Mouse (Mus musculus) neural tube, embryonic 15.5 days (tissue): Measurements from ENCODE around the gene Ankrd37. TPM values are rescaled to one million over a fixed set of nuclear protein-coding genes. Genes with fewer than 3 reads are reported as not detected.

Source experiments
- ATAC-seq: fragments of 200-750 bp; cut with Nextera tagmentation; 2 replicates; pipeline ENCODE4 v1.8.0; 2017; ENCODE audit warnings: mild to moderate bottlenecking, moderate TSS enrichment, moderate library complexity; ENCODE audit not compliant: low FRiP score
- H3K27ac ChIP-seq: fragments of 300-500 bp; sonication (generic); replicated peaks from 2 replicates; pipeline ENCODE4 v1.5.1; 2015; ENCODE audit warnings: mild to moderate bottlenecking, inconsistent platforms
- H3K27me3 ChIP-seq: fragments of 300-500 bp; sonication (generic); replicated peaks from 2 replicates; pipeline ENCODE4 v1.6.1; 2015; ENCODE audit warnings: inconsistent platforms
- H3K36me3 ChIP-seq: fragments of 300-500 bp; sonication (generic); 2 replicates; pipeline ENCODE4 v1.6.1; 2015; ENCODE audit warnings: inconsistent platforms
- H3K4me1 ChIP-seq: fragments of 300-500 bp; sonication (generic); 2 replicates; pipeline ENCODE4 v1.6.1; 2015; ENCODE audit warnings: inconsistent platforms
- H3K4me2 ChIP-seq: fragments of 300-500 bp; sonication (generic); 2 replicates; pipeline ENCODE4 v1.6.1; 2015; ENCODE audit warnings: inconsistent platforms, mild to moderate bottlenecking, moderate library complexity
- H3K4me3 ChIP-seq: fragments of 300-500 bp; sonication (generic); replicated peaks from 2 replicates; pipeline ENCODE4 v1.5.1; 2015; ENCODE audit warnings: mild to moderate bottlenecking, inconsistent platforms
- H3K9ac ChIP-seq: fragments of 300-500 bp; sonication (generic); replicated peaks from 2 replicates; pipeline ENCODE4 v1.6.1; 2015; ENCODE audit warnings: mild to moderate bottlenecking, inconsistent platforms
- H3K9me3 ChIP-seq: fragments of 300-500 bp; sonication (generic); replicated peaks from 2 replicates; pipeline ENCODE4 v1.6.1; 2016; ENCODE audit warnings: inconsistent platforms
- WGBS: fragments of 180-500 bp; shearing (Covaris S2); methylation state at CpG from one replicate; pipeline ENCODE4 v1.1.7; 2015; ENCODE audit warnings: mixed read lengths; 5-methylcytosine and 5-hydroxymethylcytosine counted together
- polyA plus RNA-seq: library from polyadenylated mRNA; unstranded; fragments of >200 nt; fragmentation: Nextera tagmentation; extraction: Ambion mirVana; gene quantifications from 2 replicates; pipeline ENCODE4 v1.2.1, GENCODE M21; 2015

Ankrd37 gene
- polyA plus RNA-seq, 1 experiment from 2014 or later: 50.5 TPM

DNA sequence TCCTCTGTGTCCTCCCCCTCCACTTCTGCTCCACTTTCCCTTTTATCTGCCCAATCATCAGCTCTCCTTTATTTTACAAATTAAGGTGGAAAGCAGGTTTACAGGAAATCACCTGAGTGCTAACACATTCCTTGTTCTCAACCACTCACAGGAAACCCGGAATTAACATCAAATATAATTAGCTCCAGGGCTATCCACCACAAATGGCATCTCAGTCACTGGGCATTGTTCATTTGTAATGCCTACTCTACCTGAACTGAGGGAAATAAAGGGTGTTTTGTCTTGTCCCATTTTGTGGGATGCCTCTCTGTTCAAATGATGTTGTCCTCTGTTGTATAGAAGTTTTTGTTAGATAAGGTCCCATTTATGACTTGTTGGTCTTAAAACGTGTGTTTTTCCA is 54.9 kb downstream of the Ankrd37 start:
- no peak for ATAC-seq
- no peak overlapping the region for H3K9ac ChIP-seq

More for the DNA sequence above, 54.9 kb downstream of the Ankrd37 start:
- Histone ChIP-seq H3K36me3 (no peaks in the 10 kb centered on the region), H3K27ac (no peak overlapping the region), H3K27me3 (no peaks in the 10 kb centered on the region), H3K4me2 (no peak overlapping the region), H3K4me1 (no peaks in the 10 kb centered on the region), H3K9me3 (no peaks in the 10 kb centered on the region), H3K4me3 (no peak overlapping the region)
- WGBS: 44% methylated on average over 2 of the region's 2 CpGs

Other genes starting within 250 kb of the Ankrd37 start
- 14.8 and 19.8 TPM in 2 replicates for gene Pdlim3, start 120.2 kb downstream of the Ankrd37 start, polyA plus RNA-seq
- gene Ccdc110, start 71.1 kb downstream of the Ankrd37 start, polyA plus RNA-seq: 0.05 and 0.20 TPM in 2 replicates
- gene 1700029J07Rik, start 30.5 kb downstream of the Ankrd37 start, polyA plus RNA-seq: 5.5 and 7.1 TPM in 2 replicates
- gene Ufsp2, start 30.2 kb downstream of the Ankrd37 start, polyA plus RNA-seq: 74.5 and 76.8 TPM in 2 replicates
- 0.52 and 0.79 TPM in 2 replicates for gene Lrp2bp, start 6.4 kb downstream of the Ankrd37 start, polyA plus RNA-seq
- gene Cfap97, start 146.1 kb upstream of the Ankrd37 start, polyA plus RNA-seq: 25.0 and 26.5 TPM in 2 replicates
- 11.2 and 12.0 TPM in 2 replicates for gene Snx25, start 146.5 kb upstream of the Ankrd37 start, polyA plus RNA-seq
- 979 and 1,100 TPM in 2 replicates for gene Slc25a4, start 205.6 kb upstream of the Ankrd37 start, polyA plus RNA-seq